Mouse (Mus musculus): ENCODE data around the gene 9530002B09Rik. TPM values are rescaled to one million over a fixed set of nuclear protein-coding genes. Genes with fewer than 3 reads are reported as not detected.

Gene 9530002B09Rik
- not detected in 2 replicates for polyA plus RNA-seq (2014; fragmentation: Nextera tagmentation; extraction: Ambion mirVana)

- no peak within 1 kb of the TSS for H3K4me3 ChIP-seq (replicated peaks; ENCODE audit: low read length)
- H3K36me3 ChIP-seq (replicated peaks; ENCODE audit: control insufficient read depth, insufficient read depth): no peaks in the 10 kb centered on the region
- H3K27ac ChIP-seq: no peak within 1 kb of the TSS
- DNase-seq (ENCODE audit: low spot score) (no peak), ATAC-seq (ENCODE audit: low FRiP score) (no peak)
- H3K9me3 ChIP-seq (ENCODE audit: control insufficient read depth, low read length): peaks cover 18% of the 10 kb centered on the region; the same call in 1 of the 2 replicates
- no peak within 1 kb of the TSS for H3K9ac ChIP-seq
- no peaks in the 10 kb centered on the region for H3K4me1 ChIP-seq (replicated peaks; ENCODE audit: control insufficient read depth, insufficient read depth, low read length)
- H3K27me3 ChIP-seq (ENCODE audit: control insufficient read depth, insufficient read depth, low read length): no peaks in the 10 kb centered on the region
- no peak within 1 kb of the TSS for H3K4me2 ChIP-seq (replicated peaks)
These were observed at the start of gene 9530002B09Rik for GRCm38 (mm10) chr4:122688975-122689374. Gene 9530002B09Rik, plus strand, starts transcription at chr4:122689275.

Other genes starting within 250 kb of the 9530002B09Rik start
- 83.7 and 84.4 TPM in 2 replicates for gene Ppt1, start 147.0 kb downstream of the 9530002B09Rik start, polyA plus RNA-seq (2014; fragmentation: Nextera tagmentation; extraction: Ambion mirVana)
- 71.9 and 76.7 TPM in 2 replicates for gene Cap1, start 196.8 kb downstream of the 9530002B09Rik start, polyA plus RNA-seq (2014; fragmentation: Nextera tagmentation; extraction: Ambion mirVana)

Measured in hindbrain, embryonic 14.5 days (tissue).